Mouse (Mus musculus): ENCODE data around the gene Cdc42bpa. TPM values are rescaled to one million over a fixed set of nuclear protein-coding genes. Genes with fewer than 3 reads are reported as not detected.

Gene Cdc42bpa
- total and polyA plus RNA-seq, 2 experiments from 2014 or later, result 8.3 to 25.8 TPM

- Histone ChIP-seq H3K27me3 (ENCODE audit: control insufficient read depth, insufficient read depth, low read length) (no peaks in the 10 kb centered on the region), H3K9ac (replicated peaks; ENCODE audit: low read depth, low read length) (no peak overlapping the region), H3K4me2 (ENCODE audit: low read depth, low read length) (no peak overlapping the region), H3K27ac (ENCODE audit: low read depth) (no peak overlapping the region), H3K4me3 (ENCODE audit: low read depth, low read length) (no peak overlapping the region), H3K4me1 (ENCODE audit: control insufficient read depth, insufficient read depth) (no peaks in the 10 kb centered on the region), H3K9me3 (replicated peaks; ENCODE audit: control insufficient read depth, low read length) (no peaks in the 10 kb centered on the region), H3K36me3 (replicated peaks; ENCODE audit: control insufficient read depth, insufficient read depth, low read length) (no peaks in the 10 kb centered on the region)
- TF ChIP-seq CTCF (IDR thresholded peaks at IDR 0.05; ENCODE audit: low read depth) (no peak), EP300 (IDR thresholded peaks at IDR 0.05; ENCODE audit: low read depth) (no peak)
- 66% methylated on average over 10 of the region's 10 CpGs for WGBS
- ATAC-seq (ENCODE audit: insufficient read depth, low read depth), result no peak
- no peak for DNase-seq (ENCODE audit: low spot score)
Observed at GRCm38 (mm10) chr1:179923661-179924405, 36.4 kb upstream of the Cdc42bpa start.

GRCm38 (mm10) chr1:179926240-179926639 is 34.0 kb upstream of the Cdc42bpa start:
- DNase-seq (ENCODE audit: low spot score) (no peak), ATAC-seq (ENCODE audit: insufficient read depth, low read depth) (no peak)
- WGBS, result 67% methylated on average over 6 of the region's 6 CpGs
- no peak overlapping the region for H3K9ac ChIP-seq (replicated peaks; ENCODE audit: low read depth, low read length)
- no peak for TF ChIP-seq EP300 (IDR thresholded peaks at IDR 0.05; ENCODE audit: low read depth)
- no peak for TF ChIP-seq CTCF (IDR thresholded peaks at IDR 0.05; ENCODE audit: low read depth)
- H3K4me2 ChIP-seq (ENCODE audit: low read depth, low read length), result no peak overlapping the region
- no peaks in the 10 kb centered on the region for H3K9me3 ChIP-seq (replicated peaks; ENCODE audit: control insufficient read depth, low read length)
- no peaks in the 10 kb centered on the region for H3K4me1 ChIP-seq (ENCODE audit: control insufficient read depth, insufficient read depth)
- H3K4me3 ChIP-seq (ENCODE audit: low read depth, low read length), result no peak overlapping the region
- no peak overlapping the region for H3K27ac ChIP-seq (ENCODE audit: low read depth)
- H3K27me3 ChIP-seq (ENCODE audit: control insufficient read depth, insufficient read depth, low read length), result no peaks in the 10 kb centered on the region
- H3K36me3 ChIP-seq (replicated peaks; ENCODE audit: control insufficient read depth, insufficient read depth, low read length), result no peaks in the 10 kb centered on the region

GRCm38 (mm10) chr1:179927102-179927501 is 33.2 kb upstream of the Cdc42bpa start:
- Histone ChIP-seq H3K4me3 (ENCODE audit: low read depth, low read length) (no peak overlapping the region), H3K27me3 (ENCODE audit: control insufficient read depth, insufficient read depth, low read length) (no peaks in the 10 kb centered on the region), H3K4me2 (ENCODE audit: low read depth, low read length) (no peak overlapping the region), H3K9me3 (replicated peaks; ENCODE audit: control insufficient read depth, low read length) (no peaks in the 10 kb centered on the region), H3K27ac (ENCODE audit: low read depth) (no peak overlapping the region), H3K36me3 (replicated peaks; ENCODE audit: control insufficient read depth, insufficient read depth, low read length) (no peaks in the 10 kb centered on the region), H3K9ac (replicated peaks; ENCODE audit: low read depth, low read length) (no peak overlapping the region), H3K4me1 (ENCODE audit: control insufficient read depth, insufficient read depth) (no peaks in the 10 kb centered on the region)
- 74% methylated on average over 6 of the region's 6 CpGs for WGBS
- ATAC-seq (ENCODE audit: insufficient read depth, low read depth) (no peak), DNase-seq (ENCODE audit: low spot score) (no peak)
- TF ChIP-seq CTCF (IDR thresholded peaks at IDR 0.05; ENCODE audit: low read depth), result no peak
- TF ChIP-seq EP300 (IDR thresholded peaks at IDR 0.05; ENCODE audit: low read depth), result no peak

- Histone ChIP-seq H3K27ac (ENCODE audit: low read depth) (no peak overlapping the region), H3K4me2 (ENCODE audit: low read depth, low read length) (no peak overlapping the region)
Observed at GRCm38 (mm10) chr1:179928822-179929221, 31.4 kb upstream of the Cdc42bpa start.

GRCm38 (mm10) chr1:179931247-179931646 is 29.0 kb upstream of the Cdc42bpa start:
- H3K27ac ChIP-seq (ENCODE audit: low read depth), result no peak overlapping the region
- no peak for ATAC-seq (ENCODE audit: insufficient read depth, low read depth)
- H3K4me3 ChIP-seq (ENCODE audit: low read depth, low read length), result no peak overlapping the region
- TF ChIP-seq EP300 (IDR thresholded peaks at IDR 0.05; ENCODE audit: low read depth), result no peak
- TF ChIP-seq CTCF (IDR thresholded peaks at IDR 0.05; ENCODE audit: low read depth), result no peak
- no peaks in the 10 kb centered on the region for H3K36me3 ChIP-seq (replicated peaks; ENCODE audit: control insufficient read depth, insufficient read depth, low read length)
- H3K27me3 ChIP-seq (ENCODE audit: control insufficient read depth, insufficient read depth, low read length), result no peaks in the 10 kb centered on the region
- H3K9me3 ChIP-seq (replicated peaks; ENCODE audit: control insufficient read depth, low read length), result no peaks in the 10 kb centered on the region
- no peak overlapping the region for H3K4me2 ChIP-seq (ENCODE audit: low read depth, low read length)
- no peaks in the 10 kb centered on the region for H3K4me1 ChIP-seq (ENCODE audit: control insufficient read depth, insufficient read depth)
- 64% methylated on average over 3 of the region's 3 CpGs for WGBS
- no peak overlapping the region for H3K9ac ChIP-seq (replicated peaks; ENCODE audit: low read depth, low read length)
- peak; percentile 12 for DNase-seq (ENCODE audit: low spot score)

More at GRCm38 (mm10) chr1:179928822-179929221, 31.4 kb upstream of the Cdc42bpa start:
- peak; percentile 32 for TF ChIP-seq CTCF (IDR thresholded peaks at IDR 0.05; ENCODE audit: low read depth)
- no peak for TF ChIP-seq EP300 (IDR thresholded peaks at IDR 0.05; ENCODE audit: low read depth)
- ATAC-seq (ENCODE audit: insufficient read depth, low read depth) (no peak), DNase-seq (ENCODE audit: low spot score) (no peak)
- H3K36me3 ChIP-seq (replicated peaks; ENCODE audit: control insufficient read depth, insufficient read depth, low read length), result no peaks in the 10 kb centered on the region
- no peaks in the 10 kb centered on the region for H3K27me3 ChIP-seq (ENCODE audit: control insufficient read depth, insufficient read depth, low read length)
- H3K4me3 ChIP-seq (ENCODE audit: low read depth, low read length), result no peak overlapping the region
- H3K9me3 ChIP-seq (replicated peaks; ENCODE audit: control insufficient read depth, low read length), result no peaks in the 10 kb centered on the region
- 50% methylated on average over 7 of the region's 7 CpGs for WGBS
- H3K4me1 ChIP-seq (ENCODE audit: control insufficient read depth, insufficient read depth), result no peaks in the 10 kb centered on the region
- H3K9ac ChIP-seq (replicated peaks; ENCODE audit: low read depth, low read length), result no peak overlapping the region

DNA sequence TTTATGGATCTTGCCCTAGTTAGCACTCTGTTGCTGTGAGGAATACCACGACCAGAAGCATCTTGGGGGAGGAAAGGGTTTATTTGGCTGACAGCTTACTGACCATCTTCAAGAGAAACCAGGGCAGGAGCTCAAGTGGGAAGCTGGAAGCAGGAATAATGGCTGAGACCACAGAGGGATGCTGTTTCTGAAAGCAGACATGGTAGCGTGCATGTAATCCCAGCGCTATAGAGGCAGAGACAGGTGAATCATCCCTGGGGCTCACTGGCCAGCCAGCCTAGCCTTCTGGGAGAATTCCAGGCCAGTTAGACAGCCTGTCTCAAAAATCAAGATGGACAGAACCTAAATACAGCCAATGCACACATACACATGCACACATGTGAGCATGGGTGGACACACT is 26.2 kb upstream of the Cdc42bpa start:
- Histone ChIP-seq H3K27me3 (ENCODE audit: control insufficient read depth, insufficient read depth, low read length) (no peaks in the 10 kb centered on the region), H3K9me3 (replicated peaks; ENCODE audit: control insufficient read depth, low read length) (no peaks in the 10 kb centered on the region), H3K4me2 (ENCODE audit: low read depth, low read length) (no peak overlapping the region), H3K4me1 (ENCODE audit: control insufficient read depth, insufficient read depth) (no peaks in the 10 kb centered on the region), H3K27ac (ENCODE audit: low read depth) (no peak overlapping the region), H3K9ac (replicated peaks; ENCODE audit: low read depth, low read length) (no peak overlapping the region), H3K36me3 (replicated peaks; ENCODE audit: control insufficient read depth, insufficient read depth, low read length) (no peaks in the 10 kb centered on the region), H3K4me3 (ENCODE audit: low read depth, low read length) (no peak overlapping the region)
- ATAC-seq (ENCODE audit: insufficient read depth, low read depth) (no peak), DNase-seq (ENCODE audit: low spot score) (no peak)
- WGBS, result 86% methylated on average over 3 of the region's 3 CpGs
- no peak for TF ChIP-seq CTCF (IDR thresholded peaks at IDR 0.05; ENCODE audit: low read depth)
- TF ChIP-seq EP300 (IDR thresholded peaks at IDR 0.05; ENCODE audit: low read depth), result no peak
